Mouse (Mus musculus): ENCODE measurements around the gene Prkag2. TPM values are rescaled to one million over a fixed set of nuclear protein-coding genes. Genes with fewer than 3 reads are reported as not detected.

The Prkag2 gene
- polyA plus RNA-seq (2014; fragmentation: Nextera tagmentation; extraction: Ambion mirVana): 41.2 TPM in 2 replicates

DNA sequence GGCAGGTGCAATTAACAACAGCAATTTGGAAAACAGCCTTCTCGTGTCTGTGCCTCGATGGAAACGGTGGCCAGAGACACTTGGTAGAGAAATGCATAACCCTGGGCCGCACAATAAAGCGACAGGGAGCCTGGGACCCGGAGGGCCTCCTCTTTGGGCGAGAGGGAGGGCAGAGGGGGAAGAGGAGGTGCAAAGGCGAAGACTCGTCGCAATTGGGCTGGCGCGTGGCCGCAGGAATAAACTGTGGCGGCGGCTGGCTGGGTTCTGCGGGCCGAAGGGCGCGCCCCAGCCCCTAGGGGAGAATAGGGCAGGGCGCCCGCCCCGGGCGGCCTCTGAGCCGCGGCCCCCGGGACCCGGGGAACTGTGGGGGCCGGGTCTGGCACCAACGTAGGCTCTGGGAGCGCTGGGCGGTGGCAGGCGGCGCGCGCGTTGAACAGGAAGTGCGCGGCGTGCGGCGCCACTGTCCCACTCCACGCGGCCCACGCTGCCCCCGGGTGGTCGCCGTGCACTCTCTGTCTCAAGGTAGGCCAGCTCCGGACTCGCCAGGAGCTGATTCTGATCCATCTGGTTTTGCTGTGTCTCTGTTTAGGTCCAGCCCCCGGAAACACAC is at the start of gene Prkag2:
Gene Prkag2, minus strand, starts transcription at position 127 of the 610 bp plus-strand sequence.
- Histone ChIP-seq H3K36me3 (replicated peaks; ENCODE audit: control insufficient read depth, insufficient read depth, low read depth, low read length) (no peaks in the 10 kb centered on the region), H3K4me3 (ENCODE audit: low read depth, low read length) (peak within 1 kb of the TSS; percentile 51), H3K9ac (replicated peaks; ENCODE audit: low read length) (peak within 1 kb of the TSS; percentile 53), H3K9me3 (replicated peaks; ENCODE audit: control insufficient read depth, low read length) (no peaks in the 10 kb centered on the region), H3K27ac (replicated peaks; ENCODE audit: low read depth, low read length) (no peak within 1 kb of the TSS), H3K4me2 (ENCODE audit: low read depth, low read length) (peak within 1 kb of the TSS; percentile 100), H3K4me1 (ENCODE audit: control insufficient read depth, insufficient read depth, low read length) (peaks cover 4% of the 10 kb centered on the region; the same call in 1 of the 2 replicates), H3K27me3 (ENCODE audit: control insufficient read depth, insufficient read depth, low read length) (peaks cover 33% of the 10 kb centered on the region)
- WGBS: 0% methylated on average over 35 of the region's 50 CpGs
- no peak for ATAC-seq (replicated peaks; ENCODE audit: insufficient number of reproducible peaks, low FRiP score, low TSS enrichment, low read depth)
- peak; percentile 52 for DNase-seq (ENCODE audit: low spot score)

DNA sequence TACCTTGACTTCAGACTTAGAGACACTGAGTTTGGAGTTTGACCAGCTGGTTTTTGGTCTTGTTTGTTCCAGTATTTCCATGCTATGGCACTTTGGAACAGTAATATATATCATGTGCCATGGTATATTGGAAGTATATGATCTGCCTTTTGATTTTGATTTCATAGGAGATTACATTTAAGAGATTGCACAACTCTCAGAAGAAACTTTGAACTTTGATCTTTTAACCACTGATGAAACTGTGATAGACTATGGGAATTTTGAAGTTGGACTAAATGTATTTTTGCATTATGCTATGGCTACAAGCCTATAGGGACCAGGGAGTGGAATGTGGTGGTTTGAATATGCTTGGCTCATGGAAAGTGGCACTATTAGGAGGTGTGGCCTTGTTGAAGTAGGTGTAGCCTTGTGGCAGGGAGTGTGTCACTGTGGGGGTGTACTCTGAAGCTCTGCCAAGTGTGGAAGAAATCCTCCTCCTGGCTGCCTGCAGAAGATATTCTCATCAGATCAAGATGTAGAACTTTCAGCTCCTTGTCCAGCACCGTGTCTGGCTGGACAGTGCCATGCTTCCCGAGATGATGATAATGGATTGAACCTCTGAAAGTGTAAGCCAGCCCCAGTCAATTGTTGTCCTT is 49.0 kb upstream of the Prkag2 start:
- H3K4me2 ChIP-seq (ENCODE audit: low read depth, low read length): no peak overlapping the region
- no peak overlapping the region for H3K27ac ChIP-seq (replicated peaks; ENCODE audit: low read depth, low read length)
- H3K4me1 ChIP-seq (ENCODE audit: control insufficient read depth, insufficient read depth, low read length): no peaks in the 10 kb centered on the region
- H3K9me3 ChIP-seq (replicated peaks; ENCODE audit: control insufficient read depth, low read length): no peaks in the 10 kb centered on the region
- no peaks in the 10 kb centered on the region for H3K36me3 ChIP-seq (replicated peaks; ENCODE audit: control insufficient read depth, insufficient read depth, low read depth, low read length)
- WGBS: 79% methylated on average over 2 of the region's 2 CpGs
- no peak overlapping the region for H3K4me3 ChIP-seq (ENCODE audit: low read depth, low read length)
- ATAC-seq (replicated peaks; ENCODE audit: insufficient number of reproducible peaks, low FRiP score, low TSS enrichment, low read depth) (no peak), DNase-seq (ENCODE audit: low spot score) (no peak)
- no peaks in the 10 kb centered on the region for H3K27me3 ChIP-seq (ENCODE audit: control insufficient read depth, insufficient read depth, low read length)
- no peak overlapping the region for H3K9ac ChIP-seq (replicated peaks; ENCODE audit: low read length)

DNA sequence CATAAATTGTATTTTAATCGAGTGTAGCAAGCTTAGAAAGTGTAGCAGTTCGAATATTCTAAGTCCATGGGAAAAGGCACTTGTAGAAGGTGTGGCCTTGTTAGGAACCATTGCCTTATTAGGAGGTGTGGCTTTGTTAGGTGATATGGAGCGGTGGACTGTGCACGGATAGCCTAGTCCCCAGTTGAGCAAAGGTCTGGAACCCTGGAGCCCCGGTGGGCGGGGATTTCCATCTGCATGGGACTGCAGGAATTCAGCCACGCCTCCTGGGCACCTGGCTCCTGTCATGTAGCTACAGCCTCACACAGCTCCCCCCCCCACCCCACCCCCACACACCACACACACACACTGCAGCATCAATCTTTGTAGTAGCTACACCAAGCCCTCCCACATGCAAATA is 46.3 kb upstream of the Prkag2 start:
- Histone ChIP-seq H3K4me1 (ENCODE audit: control insufficient read depth, insufficient read depth, low read length) (no peaks in the 10 kb centered on the region), H3K4me3 (ENCODE audit: low read depth, low read length) (no peak overlapping the region), H3K9ac (replicated peaks; ENCODE audit: low read length) (no peak overlapping the region), H3K27me3 (ENCODE audit: control insufficient read depth, insufficient read depth, low read length) (no peaks in the 10 kb centered on the region), H3K4me2 (ENCODE audit: low read depth, low read length) (no peak overlapping the region), H3K9me3 (replicated peaks; ENCODE audit: control insufficient read depth, low read length) (no peaks in the 10 kb centered on the region), H3K36me3 (replicated peaks; ENCODE audit: control insufficient read depth, insufficient read depth, low read depth, low read length) (no peaks in the 10 kb centered on the region), H3K27ac (replicated peaks; ENCODE audit: low read depth, low read length) (no peak overlapping the region)
- WGBS: 77% methylated on average over 7 of the region's 7 CpGs
- DNase-seq (ENCODE audit: low spot score) (no peak), ATAC-seq (replicated peaks; ENCODE audit: insufficient number of reproducible peaks, low FRiP score, low TSS enrichment, low read depth) (no peak)

DNA sequence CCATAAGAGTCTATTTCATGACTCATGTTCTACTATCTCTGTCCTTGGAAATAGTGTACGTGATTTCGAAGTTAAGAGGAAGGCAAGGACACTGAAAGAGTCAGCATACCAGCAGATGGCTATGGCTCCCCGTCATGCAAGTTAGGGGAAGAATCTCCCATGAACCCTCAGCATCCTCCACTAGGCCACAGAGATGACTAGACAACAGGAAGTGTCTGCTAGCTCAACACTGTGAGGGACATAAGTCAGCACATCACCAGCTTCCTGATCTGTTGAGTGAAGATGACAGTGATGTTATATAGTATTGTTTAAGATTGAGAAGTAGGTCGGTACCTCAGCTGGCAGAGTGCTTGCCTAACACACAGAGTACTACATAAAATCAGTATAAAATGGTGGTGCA is 27.4 kb upstream of the Prkag2 start:
- DNase-seq (ENCODE audit: low spot score): no peak
- no peaks in the 10 kb centered on the region for H3K4me1 ChIP-seq (ENCODE audit: control insufficient read depth, insufficient read depth, low read length)
- no peak overlapping the region for H3K4me2 ChIP-seq (ENCODE audit: low read depth, low read length)
- H3K27me3 ChIP-seq (ENCODE audit: control insufficient read depth, insufficient read depth, low read length): no peaks in the 10 kb centered on the region
- no peaks in the 10 kb centered on the region for H3K36me3 ChIP-seq (replicated peaks; ENCODE audit: control insufficient read depth, insufficient read depth, low read depth, low read length)
- no peaks in the 10 kb centered on the region for H3K9me3 ChIP-seq (replicated peaks; ENCODE audit: control insufficient read depth, low read length)
- no peak overlapping the region for H3K4me3 ChIP-seq (ENCODE audit: low read depth, low read length)
- ATAC-seq (replicated peaks; ENCODE audit: insufficient number of reproducible peaks, low FRiP score, low TSS enrichment, low read depth): no peak
- WGBS: 93% methylated on average over 4 of the region's 4 CpGs
- H3K27ac ChIP-seq (replicated peaks; ENCODE audit: low read depth, low read length): no peak overlapping the region
- H3K9ac ChIP-seq (replicated peaks; ENCODE audit: low read length): no peak overlapping the region

DNA sequence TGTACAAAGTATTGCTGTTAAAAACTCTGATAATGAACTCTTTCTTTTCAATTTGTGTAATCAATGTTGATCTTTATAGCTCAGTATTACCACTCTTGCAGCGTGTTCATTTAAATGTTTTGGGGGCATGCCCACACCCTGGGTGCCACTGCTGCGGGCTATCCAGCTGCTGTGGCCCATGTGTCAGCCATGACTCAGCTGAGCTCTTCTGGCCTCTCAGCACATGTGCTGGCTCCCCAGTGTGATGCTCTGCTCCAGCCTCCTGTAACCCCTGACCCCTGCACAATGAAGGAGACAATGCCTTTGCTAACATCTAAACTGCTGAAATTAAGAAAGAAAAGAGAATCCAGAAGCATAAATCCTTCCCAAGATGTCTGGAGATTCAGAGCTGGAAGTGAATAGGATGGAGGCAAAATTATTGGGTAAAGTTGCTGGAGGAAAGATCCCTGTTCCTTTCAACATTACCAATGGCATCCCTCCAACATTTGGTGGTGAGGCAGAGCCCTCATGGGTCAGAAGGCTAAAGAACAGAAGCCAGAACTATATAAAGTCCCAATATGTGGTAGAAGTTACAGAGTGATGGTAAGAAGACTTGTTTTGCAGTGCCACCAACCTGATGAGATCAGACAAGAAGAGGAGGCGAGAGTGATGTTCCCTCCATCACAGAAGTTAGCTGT is 25.6 kb upstream of the Prkag2 start:
- WGBS: 78% methylated on average over 3 of the region's 3 CpGs
- no peak for ATAC-seq (replicated peaks; ENCODE audit: insufficient number of reproducible peaks, low FRiP score, low TSS enrichment, low read depth)
- no peak overlapping the region for H3K9ac ChIP-seq (replicated peaks; ENCODE audit: low read length)
- H3K36me3 ChIP-seq (replicated peaks; ENCODE audit: control insufficient read depth, insufficient read depth, low read depth, low read length): no peaks in the 10 kb centered on the region
- H3K9me3 ChIP-seq (replicated peaks; ENCODE audit: control insufficient read depth, low read length): no peaks in the 10 kb centered on the region
- no peak overlapping the region for H3K27ac ChIP-seq (replicated peaks; ENCODE audit: low read depth, low read length)
- no peaks in the 10 kb centered on the region for H3K4me1 ChIP-seq (ENCODE audit: control insufficient read depth, insufficient read depth, low read length)
- no peaks in the 10 kb centered on the region for H3K27me3 ChIP-seq (ENCODE audit: control insufficient read depth, insufficient read depth, low read length)
- H3K4me2 ChIP-seq (ENCODE audit: low read depth, low read length): no peak overlapping the region
- no peak overlapping the region for H3K4me3 ChIP-seq (ENCODE audit: low read depth, low read length)
- DNase-seq (ENCODE audit: low spot score): no peak

DNA sequence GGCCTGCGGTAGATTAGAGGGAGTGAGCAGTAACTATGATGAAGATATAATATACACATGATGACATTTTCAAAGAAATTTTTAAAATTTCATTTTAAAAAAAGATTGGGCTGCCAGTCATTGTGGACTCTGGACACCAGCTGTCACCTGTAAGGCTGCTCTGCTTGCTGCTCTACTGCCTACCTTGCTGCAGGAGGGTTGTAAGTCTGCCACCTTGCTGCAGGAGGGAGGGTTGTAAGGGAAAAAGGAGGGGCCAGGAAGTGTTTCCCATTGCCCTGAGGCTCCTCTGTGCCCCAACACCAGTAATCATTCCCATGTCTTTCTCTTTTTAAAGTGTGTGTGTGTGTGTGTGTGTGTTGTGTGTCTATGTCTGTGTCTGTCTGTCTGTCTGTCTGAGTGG is 22.1 kb upstream of the Prkag2 start:
- H3K36me3 ChIP-seq (replicated peaks; ENCODE audit: control insufficient read depth, insufficient read depth, low read depth, low read length): no peaks in the 10 kb centered on the region
- ATAC-seq (replicated peaks; ENCODE audit: insufficient number of reproducible peaks, low FRiP score, low TSS enrichment, low read depth): no peak
- H3K4me3 ChIP-seq (ENCODE audit: low read depth, low read length): no peak overlapping the region
- H3K9me3 ChIP-seq (replicated peaks; ENCODE audit: control insufficient read depth, low read length): no peaks in the 10 kb centered on the region
- H3K27me3 ChIP-seq (ENCODE audit: control insufficient read depth, insufficient read depth, low read length): no peaks in the 10 kb centered on the region
- H3K4me1 ChIP-seq (ENCODE audit: control insufficient read depth, insufficient read depth, low read length): no peaks in the 10 kb centered on the region
- H3K27ac ChIP-seq (replicated peaks; ENCODE audit: low read depth, low read length): no peak overlapping the region
- no peak overlapping the region for H3K4me2 ChIP-seq (ENCODE audit: low read depth, low read length)
- WGBS: 96% methylated on average over 1 of the region's 1 CpGs
- H3K9ac ChIP-seq (replicated peaks; ENCODE audit: low read length): no peak overlapping the region
- no peak for DNase-seq (ENCODE audit: low spot score)

DNA sequence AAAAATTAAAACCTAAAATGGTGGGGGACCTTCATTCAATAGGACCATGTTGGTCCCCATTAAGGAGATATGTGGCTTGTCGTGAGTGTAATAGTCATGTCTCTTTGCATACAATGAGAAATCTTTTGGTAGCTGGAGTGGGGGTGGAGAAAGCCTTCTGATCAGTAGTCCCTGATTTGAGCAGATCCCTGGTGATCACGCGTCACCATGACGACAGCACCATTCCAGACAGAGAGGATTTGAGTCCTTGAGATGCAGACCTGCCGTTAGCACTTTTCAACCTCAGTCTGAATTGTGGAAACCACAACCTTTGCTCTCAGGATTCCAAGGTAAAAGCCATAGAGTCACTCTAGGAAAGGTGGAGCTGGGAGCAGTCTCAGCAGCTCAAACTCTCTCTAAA is 18.7 kb upstream of the Prkag2 start:
- ATAC-seq (replicated peaks; ENCODE audit: insufficient number of reproducible peaks, low FRiP score, low TSS enrichment, low read depth): no peak
- Histone ChIP-seq H3K9me3 (replicated peaks; ENCODE audit: control insufficient read depth, low read length) (no peaks in the 10 kb centered on the region), H3K4me2 (ENCODE audit: low read depth, low read length) (no peak overlapping the region), H3K4me3 (ENCODE audit: low read depth, low read length) (no peak overlapping the region), H3K9ac (replicated peaks; ENCODE audit: low read length) (no peak overlapping the region), H3K36me3 (replicated peaks; ENCODE audit: control insufficient read depth, insufficient read depth, low read depth, low read length) (no peaks in the 10 kb centered on the region), H3K27me3 (ENCODE audit: control insufficient read depth, insufficient read depth, low read length) (no peaks in the 10 kb centered on the region), H3K27ac (replicated peaks; ENCODE audit: low read depth, low read length) (no peak overlapping the region), H3K4me1 (ENCODE audit: control insufficient read depth, insufficient read depth, low read length) (no peaks in the 10 kb centered on the region)
- no peak for DNase-seq (ENCODE audit: low spot score)
- 82% methylated on average over 5 of the region's 5 CpGs for WGBS

DNA sequence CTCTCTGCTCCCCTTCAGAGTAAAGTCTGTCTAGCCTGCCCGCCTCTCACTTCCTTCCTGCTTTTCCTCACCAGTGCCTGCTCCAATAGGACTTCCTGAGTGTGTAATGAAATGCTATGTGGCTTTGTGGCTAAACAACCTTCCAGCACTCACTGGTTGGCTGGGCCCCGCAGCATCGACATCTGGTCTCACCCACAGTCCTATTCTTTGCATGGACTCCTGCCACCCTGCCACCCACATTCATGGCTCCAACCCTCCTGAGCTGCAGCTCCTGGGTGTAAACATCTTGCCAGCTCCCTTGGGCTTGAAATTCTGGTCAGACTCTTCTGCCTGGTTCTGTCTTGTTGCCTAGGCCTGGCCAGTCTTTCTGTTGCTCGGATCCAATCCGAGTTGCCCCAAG is 15.6 kb upstream of the Prkag2 start:
- DNase-seq (ENCODE audit: low spot score) (no peak), ATAC-seq (replicated peaks; ENCODE audit: insufficient number of reproducible peaks, low FRiP score, low TSS enrichment, low read depth) (no peak)
- H3K4me1 ChIP-seq (ENCODE audit: control insufficient read depth, insufficient read depth, low read length): no peaks in the 10 kb centered on the region
- H3K36me3 ChIP-seq (replicated peaks; ENCODE audit: control insufficient read depth, insufficient read depth, low read depth, low read length): no peaks in the 10 kb centered on the region
- no peak overlapping the region for H3K4me2 ChIP-seq (ENCODE audit: low read depth, low read length)
- H3K4me3 ChIP-seq (ENCODE audit: low read depth, low read length): no peak overlapping the region
- 75% methylated on average over 5 of the region's 5 CpGs for WGBS
- H3K9ac ChIP-seq (replicated peaks; ENCODE audit: low read length): no peak overlapping the region
- no peaks in the 10 kb centered on the region for H3K9me3 ChIP-seq (replicated peaks; ENCODE audit: control insufficient read depth, low read length)
- no peak overlapping the region for H3K27ac ChIP-seq (replicated peaks; ENCODE audit: low read depth, low read length)
- H3K27me3 ChIP-seq (ENCODE audit: control insufficient read depth, insufficient read depth, low read length): no peaks in the 10 kb centered on the region

All from embryonic facial prominence, embryonic 11.5 days (tissue).